Mouse (Mus musculus): ENCODE results near the gene Msl1.

GRCm38 (mm10) chr11:98776843-98777590 is 18.3 kb upstream of the Msl1 start:
- TF ChIP-seq POLR2A (IDR thresholded peaks at IDR 0.05; ENCODE audit: borderline replicate concordance, insufficient read depth, low read length) (no peak), CTCF (IDR thresholded peaks at IDR 0.05; ENCODE audit: borderline replicate concordance, insufficient read depth, low read depth, low read length) (no peak)
